Mouse (Mus musculus): ENCODE measurements around the gene Cyp2f2.

DNA sequence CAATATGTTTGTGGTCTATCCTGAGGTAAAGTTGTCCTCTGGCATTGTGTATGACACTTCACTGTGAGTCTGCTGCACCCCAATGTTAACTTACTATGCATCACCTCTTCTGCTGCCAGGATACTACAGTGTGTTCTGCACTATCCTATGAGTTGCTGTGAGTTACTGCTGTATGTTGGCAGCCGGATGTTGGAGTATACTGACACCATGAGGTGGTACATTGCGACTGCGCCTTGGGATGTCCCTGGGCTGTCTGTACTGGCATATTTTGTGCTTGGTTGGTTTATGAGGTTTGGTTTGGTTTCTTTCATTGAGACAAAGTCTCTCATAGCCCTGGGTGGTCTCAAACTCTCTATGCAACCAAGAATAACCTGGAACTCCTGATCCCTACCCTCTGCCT, 8.5 kb downstream of the Cyp2f2 start:
- TF ChIP-seq CTCF (IDR thresholded peaks at IDR 0.05) = peak; percentile 85
- no peak for TF ChIP-seq EP300 (IDR thresholded peaks at IDR 0.05)
